Comparison of ENCODE assay signal across 27 mouse cellular contexts in the genomic region with DNA sequence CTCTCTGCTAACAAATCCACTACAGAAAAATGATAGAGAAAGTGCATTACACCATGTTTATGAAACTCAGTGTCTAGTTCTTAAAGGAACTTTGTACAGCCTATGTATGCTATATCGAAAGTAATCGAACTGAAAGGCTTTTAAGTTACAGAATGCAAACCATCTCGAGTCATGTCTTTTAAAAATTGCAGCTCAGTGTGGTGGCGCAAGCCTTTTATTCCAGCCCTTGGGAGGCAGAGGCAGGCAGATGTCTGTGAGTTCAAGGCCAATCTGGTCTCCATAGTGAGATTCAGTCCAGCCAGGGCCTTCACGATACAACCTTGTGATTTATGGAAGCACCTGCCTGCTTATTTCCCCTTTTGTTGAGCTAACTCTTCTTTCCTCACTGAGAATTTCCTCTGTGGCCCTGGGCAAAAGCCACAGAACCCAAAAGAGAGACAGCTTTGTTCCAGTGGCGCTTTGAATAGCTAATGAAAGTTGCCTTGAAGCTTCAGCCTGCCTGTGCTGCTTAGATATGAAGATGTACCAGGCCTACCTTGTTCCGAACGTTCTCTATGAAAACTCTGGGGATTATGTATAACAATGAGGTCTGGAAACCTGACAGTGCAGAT.
A peak's percentile ranks its signal among the peaks of the same experiment; 100 is the strongest.
DNase-seq lines count a peak whose midpoint lies in the region; ATAC-seq and TF ChIP-seq lines count a peak whose summit lies in the region.
"Had no signal": no experiment of that assay in that cellular context is flagged by ENCODE, and none has a peak within 500 bp of the region (broad histone marks: within the 10 kb centered on the region; RNA-seq: fewer than 3 reads in every experiment).

No protein-coding gene starts in this region.

- 86% methylated on average over 8 of the region's 8 CpGs for WGBS in heart, adult 2 months

- H3K79me2 ChIP-seq in heart, adult 2 months (replicated peaks; ENCODE audit: control insufficient read depth, insufficient read depth, low read length), result no peaks in the 10 kb centered on the region

- H3K4me3 ChIP-seq in heart, adult 2 months, result no peak overlapping the region
- H3K4me3 ChIP-seq in gastrocnemius, adult 2 months, result no peak overlapping the region
- H3K4me3 ChIP-seq: embryonic facial prominence, embryonic 13.5 days; embryonic facial prominence, embryonic 15.5 days; erythroblast, embryonic 14.5 days; forebrain, embryonic 10.5 days; forebrain, embryonic 12.5 days had no signal

- intact Hi-C loops in heart, adult 2 months (cut with DNase I), result no loop called here
- intact Hi-C loops in gastrocnemius, adult 2 months (cut with DNase I), result no loop called here

- no peaks in the 10 kb centered on the region for H3K27me3 ChIP-seq in heart, adult 2 months (ENCODE audit: control insufficient read depth, insufficient read depth, low read length)
- H3K27me3 ChIP-seq: embryonic facial prominence, embryonic 13.5 days; embryonic facial prominence, embryonic 15.5 days; forebrain, embryonic 12.5 days; Patski had no signal

- TF ChIP-seq EP300 in heart, adult 2 months (IDR thresholded peaks at IDR 0.05; ENCODE audit: insufficient read depth, low read depth, low read length), result no peak

- peak; percentile 67 for DNase-seq in heart, adult 11 months
- no peak for DNase-seq in heart, adult 2 months
- peak; percentile 45 for DNase-seq in naive thymus-derived CD4-positive, alpha-beta T cell, adult 2 months (ENCODE audit: low read depth)
- DNase-seq in gastrocnemius, adult 2 months, result no peak
- no peak for DNase-seq in B cell, adult 2 months
- DNase-seq in ovary, postnatal 36 days (ENCODE audit: low spot score), result no peak
- DNase-seq: adrenal gland, adult 8-10 months; adrenal gland, postnatal 14 days; adrenal gland, postnatal 36 days; cerebellum, adult 11-12 months; cerebellum, adult 2 months; cerebellum, adult 9-10 months; cerebellum, postnatal 10 days; cerebellum, postnatal 25 days; embryo, embryonic 11 days had no signal

- H3K36me3 ChIP-seq in heart, adult 2 months (ENCODE audit: control insufficient read depth, insufficient read depth, low read length), result no peaks in the 10 kb centered on the region
- H3K36me3 ChIP-seq: embryonic facial prominence, embryonic 13.5 days; embryonic facial prominence, embryonic 15.5 days; forebrain, embryonic 10.5 days; forebrain, embryonic 12.5 days; G1E had no signal

- no peak for TF ChIP-seq CTCF in heart, adult 2 months (IDR thresholded peaks at IDR 0.05)
- no peak for TF ChIP-seq CTCF in gastrocnemius, adult 2 months (IDR thresholded peaks at IDR 0.05)

- peak; percentile 59 for ATAC-seq in granulocyte monocyte progenitor cell, adult 5-6 weeks (replicated peaks; ENCODE audit: poor library complexity, severe bottlenecking)
- ATAC-seq in megakaryocyte, adult 5-6 weeks (ENCODE audit: poor library complexity, severe bottlenecking), result peak; percentile 82
- ATAC-seq: activated CD4-positive, CD25-positive, alpha-beta regulatory T cell, adult 4 months; forebrain, embryonic 14.5 days; forebrain, embryonic 16.5 days; Patski had no signal

- no peak for TF ChIP-seq POLR2A in heart, adult 2 months (IDR thresholded peaks at IDR 0.05; ENCODE audit: insufficient read depth, low read depth, low read length)

- H3K9ac ChIP-seq in heart, adult 2 months (ENCODE audit: low read depth, low read length), result no peak overlapping the region
- H3K9ac ChIP-seq: embryonic facial prominence, embryonic 13.5 days; embryonic facial prominence, embryonic 15.5 days; forebrain, embryonic 12.5 days had no signal

- H3K27ac ChIP-seq in heart, adult 2 months, result no peak overlapping the region
- no peak overlapping the region for H3K27ac ChIP-seq in gastrocnemius, adult 2 months
- H3K27ac ChIP-seq: embryonic facial prominence, embryonic 15.5 days; forebrain, embryonic 12.5 days had no signal

- no peaks in the 10 kb centered on the region for H3K4me1 ChIP-seq in heart, adult 2 months (ENCODE audit: control insufficient read depth, insufficient read depth, low read length)
- H3K4me1 ChIP-seq: embryonic facial prominence, embryonic 15.5 days had no signal

Comparison
In these comparisons a context has a peak if more than half of its experiments do, and no peak if none do; other contexts are left out.
1. DNase-seq: peak in heart, adult 11 months (single experiment) and naive thymus-derived CD4-positive, alpha-beta T cell, adult 2 months (single experiment); none in heart, adult 2 months (0 of 2), gastrocnemius, adult 2 months (single experiment), B cell, adult 2 months (0 of 2) and ovary, postnatal 36 days (single experiment).